Mouse (Mus musculus) heart, embryonic 16.5 days (tissue): ENCODE data around the gene Elfn1. TPM values are rescaled to one million over a fixed set of nuclear protein-coding genes. Genes with fewer than 3 reads are reported as not detected.

Experiments used
- ATAC-seq: fragments of 200-750 bp; cut with Nextera tagmentation; replicated peaks from 2 replicates; pipeline ENCODE4 v1.8.0; 2017; ENCODE audit warnings: moderate number of reproducible peaks; ENCODE audit not compliant: insufficient read depth, low FRiP score; ENCODE audit errors: extremely low read depth
- H3K27ac ChIP-seq: fragments of 300-500 bp; sonication (generic); 2 replicates; pipeline ENCODE4 v1.5.1; 2014; ENCODE audit warnings: mild to moderate bottlenecking, low read length, control low read depth, moderate library complexity
- H3K27me3 ChIP-seq: fragments of 300-500 bp; sonication (generic); 2 replicates; pipeline ENCODE4 v1.6.1; 2014; ENCODE audit warnings: low read length, mixed read lengths; ENCODE audit not compliant: control insufficient read depth, insufficient read depth
- H3K36me3 ChIP-seq: fragments of 300-500 bp; sonication (generic); 2 replicates; pipeline ENCODE4 v1.6.1; 2014; ENCODE audit not compliant: control insufficient read depth, insufficient read depth
- H3K4me1 ChIP-seq: fragments of 300-500 bp; sonication (generic); 2 replicates; pipeline ENCODE4 v1.6.1; 2014; ENCODE audit warnings: low read length, mixed read lengths; ENCODE audit not compliant: control insufficient read depth, insufficient read depth
- H3K4me2 ChIP-seq: fragments of 300-500 bp; sonication (generic); 2 replicates; pipeline ENCODE4 v1.6.1; 2014; ENCODE audit warnings: low read depth, mild to moderate bottlenecking, control low read depth, low read length
- H3K4me3 ChIP-seq: fragments of 300-500 bp; sonication (generic); 2 replicates; pipeline ENCODE4 v1.5.1; 2014; ENCODE audit warnings: mild to moderate bottlenecking, control low read depth, low read length
- H3K9ac ChIP-seq: fragments of 300-500 bp; sonication (generic); 2 replicates; pipeline ENCODE4 v1.6.1; 2014; ENCODE audit warnings: low read length, control low read depth
- H3K9me3 ChIP-seq: fragments of 300-500 bp; sonication (generic); replicated peaks from 2 replicates; pipeline ENCODE4 v1.6.1; 2016; ENCODE audit warnings: low read length; ENCODE audit not compliant: control insufficient read depth
- WGBS: fragments of 180-500 bp; shearing (Covaris S2); extraction: QIAGEN DNeasy Blood & Tissue Kit; methylation state at CpG from one replicate; pipeline ENCODE4 v1.1.7; 2014; 5-methylcytosine and 5-hydroxymethylcytosine counted together
- polyA plus RNA-seq: library from polyadenylated mRNA; unstranded; fragments of >200 nt; fragmentation: Nextera tagmentation; extraction: Ambion mirVana; gene quantifications from 2 replicates; pipeline ENCODE4 v1.2.1, GENCODE M21; 2015

The Elfn1 gene
- polyA plus RNA-seq, 1 experiment from 2014 or later: 0.68 TPM

DNA sequence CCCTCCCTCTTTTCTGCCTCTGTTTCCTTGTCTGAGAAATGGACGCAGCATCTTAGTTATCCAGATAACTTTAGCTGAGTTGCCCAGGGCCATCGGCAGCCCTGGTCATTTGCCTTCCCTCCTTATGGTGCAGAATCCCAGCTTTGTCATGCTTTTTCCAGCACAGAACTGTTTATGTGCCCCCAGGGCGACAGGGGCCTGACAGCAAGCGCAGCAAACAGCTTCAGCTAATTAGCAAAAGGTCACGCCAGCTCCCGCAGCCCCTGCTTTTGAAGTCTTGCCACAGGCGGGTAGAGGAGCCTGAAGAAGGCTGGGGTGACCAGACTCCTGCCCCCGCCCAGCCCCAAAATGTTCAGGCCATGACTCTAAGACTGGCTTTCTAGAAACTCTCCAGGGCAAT is 41.6 kb downstream of the Elfn1 start:
- ATAC-seq: no peak
- no peaks in the 10 kb centered on the region for H3K9me3 ChIP-seq
- H3K36me3 ChIP-seq: no peaks in the 10 kb centered on the region
- no peak overlapping the region for H3K4me2 ChIP-seq
- no peak overlapping the region for H3K27ac ChIP-seq
- H3K27me3 ChIP-seq: no peaks in the 10 kb centered on the region
- H3K4me1 ChIP-seq: no peaks in the 10 kb centered on the region
- 75% methylated on average over 8 of the region's 8 CpGs for WGBS
- no peak overlapping the region for H3K4me3 ChIP-seq
- no peak overlapping the region for H3K9ac ChIP-seq

DNA sequence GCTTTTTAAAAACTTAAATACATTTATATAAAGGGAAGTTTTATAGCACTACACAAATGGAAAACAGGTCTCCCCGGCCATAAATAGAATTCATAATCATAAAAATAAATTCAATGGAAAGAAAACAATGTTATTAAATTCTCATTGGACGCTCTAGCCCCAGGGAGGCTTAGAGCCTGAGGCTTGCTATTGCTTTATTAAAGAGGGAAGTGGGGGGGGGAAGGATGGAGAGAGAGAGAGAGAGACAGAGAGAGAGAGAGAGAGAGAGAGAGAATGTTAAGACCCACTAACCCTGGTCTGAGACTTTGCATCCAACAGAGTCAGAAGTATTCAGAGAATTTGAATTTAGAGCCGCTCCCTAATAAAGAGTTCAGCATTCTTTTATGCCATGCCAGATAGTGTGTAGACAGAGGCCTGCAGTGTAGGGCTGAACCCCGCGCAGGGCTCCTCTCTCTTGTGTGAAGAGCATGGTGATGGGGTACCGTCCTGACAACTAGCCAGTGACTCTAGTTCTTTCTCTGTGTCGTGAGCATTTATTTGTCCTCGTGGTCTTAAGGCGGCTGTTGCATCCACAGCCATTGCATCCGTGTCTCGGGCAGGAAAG is 42.3 kb downstream of the Elfn1 start:
- Histone ChIP-seq H3K27me3 (no peaks in the 10 kb centered on the region), H3K4me1 (no peaks in the 10 kb centered on the region), H3K27ac (no peak overlapping the region), H3K4me3 (no peak overlapping the region), H3K4me2 (no peak overlapping the region), H3K9ac (no peak overlapping the region), H3K9me3 (no peaks in the 10 kb centered on the region), H3K36me3 (no peaks in the 10 kb centered on the region)
- ATAC-seq: no peak
- WGBS: 69% methylated on average over 11 of the region's 11 CpGs

DNA sequence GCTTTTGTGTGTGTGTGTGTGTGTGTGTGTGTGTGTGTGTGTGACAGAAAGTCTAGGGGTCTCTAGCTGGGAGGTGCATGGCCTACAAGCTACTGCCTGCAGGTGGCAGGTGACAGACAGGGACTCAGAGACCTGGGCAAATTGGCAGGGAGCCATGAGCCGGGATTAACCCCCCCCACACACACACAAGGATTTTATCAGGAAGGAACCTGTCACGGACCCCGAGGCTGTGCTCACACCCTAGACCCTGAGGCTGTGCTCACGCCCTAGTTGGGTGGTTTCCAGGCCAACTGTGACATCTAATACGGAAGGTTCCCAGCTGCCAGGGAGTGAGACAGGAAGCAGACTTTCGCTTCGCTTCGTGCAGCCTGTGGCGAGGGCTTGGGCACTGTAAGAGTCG is 49.1 kb downstream of the Elfn1 start:
- H3K36me3 ChIP-seq: no peaks in the 10 kb centered on the region
- H3K9me3 ChIP-seq: no peaks in the 10 kb centered on the region
- H3K4me1 ChIP-seq: peaks cover 4% of the 10 kb centered on the region; the same call in 1 of the 2 replicates
- H3K4me3 ChIP-seq: no peak overlapping the region
- 19% methylated on average over 10 of the region's 10 CpGs for WGBS
- ATAC-seq: peak; percentile 58
- no peak overlapping the region for H3K9ac ChIP-seq
- H3K27ac ChIP-seq: no peak overlapping the region
- H3K4me2 ChIP-seq: peak overlapping the region; percentile 49
- 0 out of 2 replicates have a peak, but pooled peaks cover 2% of the 10 kb centered on the region for H3K27me3 ChIP-seq

DNA sequence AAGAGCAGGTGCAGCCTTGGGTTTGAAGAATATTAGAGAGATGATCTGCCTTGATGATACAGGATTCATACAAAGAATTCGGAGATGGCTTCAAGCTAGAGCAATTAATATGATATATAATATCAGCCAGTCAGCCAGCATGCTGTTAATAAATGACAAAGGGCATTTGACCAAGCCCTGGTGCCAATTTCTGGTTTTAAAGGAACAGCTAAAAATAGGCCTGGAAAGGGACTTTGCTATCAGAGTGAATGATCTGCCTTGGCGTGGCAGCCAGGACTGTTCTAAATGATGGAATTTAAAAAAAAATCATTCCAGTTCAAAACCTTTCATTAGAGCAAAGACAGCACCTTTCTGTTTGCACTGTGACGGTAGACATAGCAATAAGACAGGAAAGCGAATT is 52.0 kb downstream of the Elfn1 start:
- WGBS: 78% methylated on average over 4 of the region's 4 CpGs
- Histone ChIP-seq H3K36me3 (no peaks in the 10 kb centered on the region), H3K4me1 (peaks cover 4% of the 10 kb centered on the region; the same call in 1 of the 2 replicates), H3K9ac (no peak overlapping the region), H3K9me3 (no peaks in the 10 kb centered on the region), H3K4me2 (no peak overlapping the region), H3K4me3 (no peak overlapping the region), H3K27ac (no peak overlapping the region), H3K27me3 (0 out of 2 replicates have a peak, but pooled peaks cover 2% of the 10 kb centered on the region)
- ATAC-seq: no peak

DNA sequence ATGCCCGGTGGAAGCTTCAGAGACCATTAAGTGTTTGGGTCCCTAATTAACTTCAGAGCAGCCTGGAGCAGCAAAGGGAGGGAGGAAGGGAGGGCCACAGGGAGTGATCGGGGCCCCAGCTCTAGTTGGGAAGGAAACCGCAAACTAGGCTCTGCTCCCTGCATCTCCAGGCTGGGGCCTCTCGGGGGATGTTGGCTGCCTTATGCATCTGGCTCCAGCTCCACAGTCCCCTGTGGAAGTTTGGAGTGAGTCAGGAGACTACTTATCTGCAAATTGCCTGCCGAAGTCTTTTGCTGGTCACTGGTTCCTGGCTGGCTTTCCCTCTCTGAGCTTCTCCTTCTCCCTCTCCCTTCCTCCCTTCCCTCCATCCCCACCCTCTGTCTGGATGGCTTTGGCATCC is 56.6 kb downstream of the Elfn1 start:
- peaks cover 7% of the 10 kb centered on the region; the same call in 1 of the 2 replicates for H3K27me3 ChIP-seq
- no peak overlapping the region for H3K27ac ChIP-seq
- H3K36me3 ChIP-seq: no peaks in the 10 kb centered on the region
- no peak overlapping the region for H3K4me3 ChIP-seq
- H3K4me1 ChIP-seq: no peaks in the 10 kb centered on the region
- no peak; the same call in 1 of the 2 replicates for ATAC-seq
- no peaks in the 10 kb centered on the region for H3K9me3 ChIP-seq
- WGBS: 40% methylated on average over 5 of the region's 5 CpGs
- no peak overlapping the region for H3K9ac ChIP-seq
- no peak overlapping the region for H3K4me2 ChIP-seq

DNA sequence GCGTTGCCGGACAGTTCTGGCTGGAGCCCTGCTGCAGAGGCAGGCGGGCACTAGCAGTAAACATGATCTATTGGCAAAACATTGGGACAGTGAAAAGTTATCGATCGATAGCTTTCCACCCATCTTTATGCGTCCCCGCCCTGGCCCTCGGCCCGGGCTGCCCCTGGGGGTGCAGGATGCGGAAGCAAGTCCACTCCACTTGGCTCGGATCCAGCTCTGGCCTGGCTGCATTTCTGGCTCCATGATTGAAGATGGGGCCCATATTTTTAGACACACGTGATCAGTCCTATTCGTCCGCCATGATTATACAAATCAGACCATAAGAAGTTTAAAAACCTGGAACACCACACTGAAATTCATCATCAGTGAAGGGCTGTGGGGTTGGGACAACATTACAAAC is 57.9 kb downstream of the Elfn1 start:
- 77% methylated on average over 14 of the region's 14 CpGs for WGBS
- ATAC-seq: no peak
- no peak overlapping the region for H3K4me2 ChIP-seq
- H3K27ac ChIP-seq: no peak overlapping the region
- no peaks in the 10 kb centered on the region for H3K36me3 ChIP-seq
- H3K4me3 ChIP-seq: no peak overlapping the region
- H3K4me1 ChIP-seq: no peaks in the 10 kb centered on the region
- no peak overlapping the region for H3K9ac ChIP-seq
- H3K27me3 ChIP-seq: peaks cover 7% of the 10 kb centered on the region
- no peaks in the 10 kb centered on the region for H3K9me3 ChIP-seq

DNA sequence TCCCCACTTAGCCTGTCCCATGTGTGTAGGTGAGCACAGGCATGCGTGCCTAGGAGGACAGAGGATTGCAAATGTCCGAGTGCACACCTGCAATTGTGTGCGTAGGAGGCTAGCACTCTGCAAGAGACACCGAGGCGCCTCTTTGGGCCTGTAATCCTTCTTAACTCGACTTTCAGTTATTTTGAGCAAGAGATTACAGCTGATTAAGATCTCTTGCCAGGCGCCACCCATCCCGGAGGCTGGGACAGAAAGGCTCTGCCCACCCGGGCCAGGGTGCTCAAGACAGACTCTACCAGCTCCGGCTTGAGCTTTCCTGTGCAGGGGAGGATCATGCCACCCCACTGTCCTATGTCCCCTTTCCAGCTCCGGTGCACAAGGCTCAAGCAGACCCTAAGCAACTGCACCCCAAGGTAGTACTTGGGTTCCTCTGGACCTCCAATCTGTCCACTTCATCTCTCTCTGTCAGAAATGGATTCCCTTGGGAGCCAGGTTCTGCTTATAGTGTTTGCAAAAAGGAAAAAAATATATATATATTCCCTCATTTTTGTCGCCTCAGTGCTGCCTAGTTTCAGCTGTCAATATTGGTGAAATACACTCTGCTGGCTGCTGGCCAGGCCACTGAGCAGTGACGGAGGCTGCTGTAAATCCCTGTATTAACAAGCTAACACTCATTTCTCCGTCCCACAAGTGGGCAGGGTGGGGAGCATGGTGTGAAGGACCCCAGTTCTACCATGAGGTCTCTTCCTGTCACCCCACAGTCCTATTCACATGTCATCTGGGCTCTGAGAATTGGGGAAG is 61.6 kb downstream of the Elfn1 start:
- no peaks in the 10 kb centered on the region for H3K9me3 ChIP-seq
- no peak overlapping the region for H3K4me2 ChIP-seq
- H3K4me1 ChIP-seq: no peaks in the 10 kb centered on the region
- peaks cover 31% of the 10 kb centered on the region for H3K27me3 ChIP-seq
- H3K4me3 ChIP-seq: no peak overlapping the region
- H3K9ac ChIP-seq: no peak overlapping the region
- H3K27ac ChIP-seq: no peak overlapping the region
- 72% methylated on average over 14 of the region's 14 CpGs for WGBS
- no peaks in the 10 kb centered on the region for H3K36me3 ChIP-seq
- ATAC-seq: no peak

DNA sequence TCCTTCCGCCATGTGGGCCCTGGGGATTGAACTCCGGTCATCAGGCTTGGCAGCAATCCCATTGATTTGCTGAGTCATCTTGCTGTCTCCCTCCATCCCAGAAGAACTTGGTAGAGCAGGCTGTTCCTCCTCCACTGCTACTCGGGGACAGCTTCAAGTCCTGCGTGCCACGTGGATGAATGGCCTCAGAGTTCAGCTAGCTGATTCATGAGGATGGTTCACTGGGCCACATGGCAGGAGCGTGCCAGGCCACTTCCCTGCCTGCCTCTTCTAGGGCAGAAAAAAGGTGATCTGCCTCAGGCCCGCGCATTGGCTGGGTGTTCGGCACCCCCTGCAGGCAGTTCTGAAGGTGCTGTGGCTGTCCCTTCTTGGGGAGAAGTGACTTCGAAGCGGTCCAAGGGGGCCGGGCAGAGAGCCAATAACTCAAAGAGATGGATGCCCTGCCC is 62.5 kb downstream of the Elfn1 start:
- ATAC-seq: 0 out of 2 replicates have a peak, but pooled peaks have one; percentile 37
- H3K4me2 ChIP-seq: no peak overlapping the region
- H3K4me3 ChIP-seq: no peak overlapping the region
- H3K9me3 ChIP-seq: no peaks in the 10 kb centered on the region
- H3K9ac ChIP-seq: no peak overlapping the region
- peaks cover 31% of the 10 kb centered on the region for H3K27me3 ChIP-seq
- H3K27ac ChIP-seq: no peak overlapping the region
- WGBS: 42% methylated on average over 12 of the region's 12 CpGs
- H3K36me3 ChIP-seq: no peaks in the 10 kb centered on the region
- H3K4me1 ChIP-seq: no peaks in the 10 kb centered on the region

DNA sequence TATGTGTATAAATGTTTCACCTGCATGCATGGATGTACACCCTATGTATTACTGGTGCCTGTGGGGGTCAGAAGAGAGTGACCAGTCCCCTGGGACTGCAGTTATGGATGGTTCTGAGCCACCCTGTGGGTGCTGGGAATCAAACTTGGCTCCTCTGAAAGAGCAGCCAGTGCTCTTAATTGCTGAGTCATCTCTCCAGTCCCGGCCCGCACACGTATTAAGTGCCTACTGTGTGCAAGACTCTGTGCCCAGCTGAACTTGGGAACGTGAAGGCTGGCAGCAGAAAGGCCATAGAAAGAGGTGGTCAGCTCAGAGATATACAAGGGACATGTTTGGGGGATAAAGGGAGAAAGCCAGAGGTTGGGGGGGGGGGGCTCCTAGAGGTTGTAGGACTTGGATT is 68.8 kb downstream of the Elfn1 start:
- Histone ChIP-seq H3K9me3 (no peaks in the 10 kb centered on the region), H3K27ac (no peak overlapping the region), H3K36me3 (no peaks in the 10 kb centered on the region), H3K4me2 (no peak overlapping the region), H3K4me1 (no peaks in the 10 kb centered on the region), H3K4me3 (no peak overlapping the region), H3K27me3 (peaks cover 26% of the 10 kb centered on the region), H3K9ac (no peak overlapping the region)
- WGBS: 71% methylated on average over 4 of the region's 4 CpGs
- no peak for ATAC-seq
